Mouse (Mus musculus) gastrocnemius, adult 8-10 months (tissue): ENCODE measurements around the gene Rflnb. TPM values are rescaled to one million over a fixed set of nuclear protein-coding genes. Genes with fewer than 3 reads are reported as not detected.
A peak's percentile ranks its signal among the peaks of the same experiment; 100 is the strongest.
"Not testable (repeated sequence)": the region's sequence is repeated elsewhere in the genome, so short reads cannot be mapped to it uniquely, and the experiment has no call there.

ENCODE experiments used
- DNase-seq, 2 experiments: peaks; one replicate each; pipeline ENCODE4 v3.0.0; 2022; ENCODE audit warnings: low spot score in 2 of 2
- total RNA-seq, 4 experiments: library from RNA; stranded (reverse); gene quantifications; 2 replicates each; pipeline ENCODE4 v1.2.4; 2022

The Rflnb gene
- total RNA-seq, 4 experiments from 2014 or later, result 7.4 to 13.4 (median 9.2) TPM

- no peak for DNase-seq
These were observed 10.2 kb upstream of the Rflnb start for GRCm38 (mm10) chr11:76037581-76038294.

DNA sequence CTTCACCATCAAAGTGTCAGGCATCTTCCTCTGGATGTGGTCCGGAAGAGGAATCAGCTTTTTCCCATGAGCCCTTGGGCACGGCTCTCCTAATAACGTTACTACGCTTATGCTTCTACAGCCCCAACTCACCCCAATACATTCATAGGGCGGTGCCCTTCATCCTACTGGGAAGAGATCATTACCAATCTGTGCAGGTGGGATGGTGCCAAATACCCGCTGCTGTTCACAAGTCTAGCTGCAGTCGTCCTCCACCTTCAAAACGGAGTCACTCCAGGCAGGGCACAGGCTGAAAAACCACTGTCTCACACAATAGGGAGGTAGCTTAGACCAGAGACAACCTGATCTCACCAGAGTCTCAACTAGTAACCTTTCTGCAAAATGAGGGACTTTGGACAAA lies 7.6 kb upstream of the Rflnb start:
- DNase-seq, result no peak

GRCm38 (mm10) chr11:76033836-76034235 lies 6.3 kb upstream of the Rflnb start:
- DNase-seq, result no peak

GRCm38 (mm10) chr11:76033359-76033758 lies 5.8 kb upstream of the Rflnb start:
- DNase-seq, result no peak

DNA sequence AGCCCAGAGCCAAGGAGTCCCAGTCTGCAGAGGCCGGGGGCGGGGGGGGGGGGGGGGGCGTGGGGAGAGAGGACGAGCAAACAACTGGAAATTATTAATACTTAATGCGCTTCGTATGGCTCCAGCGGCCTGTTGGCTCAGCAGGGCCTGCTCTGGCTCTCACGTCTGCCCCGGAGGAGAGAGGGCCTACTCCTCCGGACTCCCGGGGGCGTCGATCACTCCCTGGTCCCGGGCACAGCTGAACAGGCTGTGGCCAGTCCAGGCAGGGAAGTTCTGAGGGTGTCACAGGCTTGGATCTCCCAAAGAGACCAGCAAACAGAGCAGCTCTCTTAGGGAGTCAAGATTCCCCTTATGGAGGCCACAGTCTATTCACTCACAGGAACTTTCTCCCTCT lies 487 bp upstream of the Rflnb start:
- peak in 1 of 2 experiments; percentile 12 for DNase-seq

DNA sequence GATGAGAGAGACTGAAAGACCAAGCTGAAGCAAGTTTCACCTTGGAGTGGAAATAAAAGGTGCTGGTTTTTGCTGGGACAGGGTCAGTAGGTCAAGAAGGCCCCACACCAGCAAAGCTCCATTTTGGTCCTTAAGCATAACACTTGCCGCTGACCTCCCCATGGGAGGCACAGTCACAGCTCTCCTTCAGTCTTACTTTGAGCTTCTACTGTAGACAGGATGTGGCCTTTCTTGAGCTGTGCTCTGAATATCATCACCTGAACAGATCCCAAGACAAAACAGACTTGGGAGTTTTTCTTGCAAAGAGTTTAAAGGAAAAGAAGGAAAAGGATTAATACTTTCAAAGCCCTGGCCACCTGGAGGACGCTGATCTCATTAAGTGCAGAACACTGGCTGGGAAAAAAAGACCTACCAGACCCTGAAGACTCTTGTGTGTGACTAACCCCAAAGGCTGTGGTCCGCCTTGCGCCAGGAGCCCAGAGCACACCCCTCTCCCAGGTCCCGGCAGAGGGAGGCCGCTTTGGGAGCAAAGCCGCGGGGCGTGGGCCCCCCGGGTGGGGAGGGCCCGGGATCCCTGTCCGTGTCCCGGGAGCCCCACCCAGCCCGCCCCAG lies 949 bp downstream of the Rflnb start:
- no peak for DNase-seq

DNA sequence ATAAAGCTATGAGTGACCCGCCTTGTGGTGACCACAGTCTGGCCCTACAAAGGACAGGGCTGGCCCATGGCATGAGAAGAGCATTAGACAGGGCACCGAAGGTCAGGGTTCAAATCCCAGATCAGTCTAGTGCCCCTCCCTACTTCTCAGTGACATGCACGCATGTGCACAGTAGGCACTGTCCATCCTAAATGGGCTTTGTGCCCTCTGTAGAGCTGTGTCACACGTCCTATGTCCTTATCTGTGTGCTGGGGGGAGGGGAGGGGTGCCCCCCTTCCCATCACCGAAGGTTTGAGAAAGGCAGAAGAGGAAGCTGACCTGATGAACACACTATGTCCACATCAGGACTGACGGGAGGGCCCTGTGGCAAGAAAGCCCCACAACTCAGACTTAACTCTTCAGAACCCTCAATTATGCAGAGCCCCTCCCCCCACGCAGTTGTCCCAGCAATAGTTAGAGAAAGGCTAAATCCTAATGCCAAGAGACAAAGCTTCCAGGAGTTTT lies 2.5 kb downstream of the Rflnb start:
- DNase-seq, result no peak

GRCm38 (mm10) chr11:76020916-76021315 lies 6.7 kb downstream of the Rflnb start:
- DNase-seq, result no peak

GRCm38 (mm10) chr11:76019879-76020278 lies 7.7 kb downstream of the Rflnb start:
- no peak for DNase-seq

- DNase-seq, result no peak
These were observed 11.8 kb downstream of the Rflnb start for GRCm38 (mm10) chr11:76015814-76016213.

DNA sequence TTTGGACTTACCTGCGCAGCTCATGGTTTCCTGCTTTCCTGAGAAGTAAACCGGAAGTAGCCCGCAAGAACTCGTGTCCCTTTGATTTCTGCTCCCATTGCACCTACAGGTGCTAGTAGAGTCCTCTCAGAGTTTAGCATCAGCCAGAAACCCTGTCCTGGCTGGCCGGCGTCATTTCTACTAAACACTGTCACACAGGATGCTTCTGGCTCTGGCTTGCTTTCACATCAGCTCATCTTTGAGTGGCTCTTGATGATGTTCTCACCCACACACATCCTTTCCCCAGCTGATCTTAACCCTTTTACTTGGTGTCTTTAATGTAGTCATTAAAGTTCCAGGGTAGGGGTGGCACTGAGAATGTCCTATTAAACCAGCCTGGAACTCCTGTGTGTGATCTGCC lies 12.3 kb downstream of the Rflnb start:
- DNase-seq, result no peak

DNA sequence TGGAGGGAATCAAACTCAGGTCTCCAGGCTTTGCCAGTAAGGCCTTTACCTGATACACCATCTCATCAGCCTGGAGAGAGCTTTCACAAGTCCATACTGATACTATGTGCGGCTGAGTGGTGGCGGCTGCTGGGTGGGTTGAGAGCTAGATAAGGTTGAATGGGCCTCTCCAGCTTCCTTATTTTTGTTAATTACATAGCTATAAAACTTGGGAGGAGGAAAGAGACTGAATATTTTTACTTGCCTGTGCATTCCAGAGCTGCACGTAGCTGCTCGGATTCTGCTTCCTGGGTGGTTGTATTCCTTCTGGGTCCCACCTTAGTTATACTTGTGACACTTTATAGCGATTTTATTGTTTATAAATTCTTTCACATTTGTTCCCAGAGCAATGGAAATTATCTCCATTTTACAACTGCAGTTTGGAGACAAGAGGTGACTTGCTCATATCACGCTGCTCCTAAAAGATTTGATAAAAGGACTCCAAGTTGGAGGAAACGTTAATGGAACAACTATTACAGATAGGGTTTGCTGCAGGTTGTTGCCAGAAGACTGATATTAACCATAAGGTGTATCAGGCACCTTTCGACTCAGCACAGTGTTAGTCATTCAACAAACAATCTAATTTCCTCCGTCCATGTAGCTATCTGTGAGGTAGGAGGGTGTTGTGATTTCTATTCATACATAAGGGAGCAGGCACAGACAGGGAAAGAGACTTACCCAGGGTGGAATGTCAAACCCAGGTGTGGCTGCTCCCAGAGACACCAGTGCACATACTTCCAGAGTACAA lies 16.6 kb downstream of the Rflnb start:
- DNase-seq, result no peak

DNA sequence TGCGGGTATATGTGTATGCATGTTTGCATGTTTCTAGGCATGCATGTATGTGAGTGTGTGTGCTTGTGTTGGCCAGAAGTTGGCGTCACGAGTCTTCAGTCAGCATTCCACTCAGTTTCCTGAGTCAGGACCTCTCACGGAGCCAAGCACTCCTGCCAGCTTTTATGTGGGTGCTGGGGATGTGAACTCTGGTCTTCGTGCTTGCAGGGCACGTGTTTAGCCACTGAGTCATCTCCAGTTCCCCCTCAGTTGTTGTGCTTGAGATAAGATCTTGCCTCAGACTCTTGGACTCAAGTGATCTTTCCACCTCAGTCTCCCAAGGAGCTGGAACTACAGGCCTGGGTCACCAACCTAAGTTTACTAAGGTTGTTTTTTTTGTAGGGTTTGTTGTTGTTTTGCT lies 18.5 kb downstream of the Rflnb start:
- no peak for DNase-seq

DNA sequence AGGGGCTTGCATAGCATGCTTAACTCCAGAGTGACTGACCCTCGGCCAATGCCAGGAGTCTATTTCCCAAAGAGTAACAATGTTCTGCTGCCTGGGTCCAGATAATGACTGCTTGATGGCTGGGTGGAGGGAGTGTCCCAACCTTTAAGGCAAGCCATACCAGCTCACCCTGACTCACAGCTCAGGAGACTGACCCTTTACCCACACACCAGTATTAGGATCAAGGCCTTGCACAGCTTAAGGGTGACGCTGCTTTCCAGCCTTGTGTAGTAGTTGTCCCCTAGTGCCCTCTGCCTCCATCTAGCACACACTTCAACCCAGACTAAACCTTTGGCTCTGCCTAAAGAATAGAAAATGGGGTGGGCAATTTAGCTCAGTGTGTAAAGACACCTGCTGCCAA lies 19.4 kb downstream of the Rflnb start:
- no peak for DNase-seq

GRCm38 (mm10) chr11:76004276-76004675 lies 23.3 kb downstream of the Rflnb start:
- DNase-seq, result not testable (repeated sequence)

DNA sequence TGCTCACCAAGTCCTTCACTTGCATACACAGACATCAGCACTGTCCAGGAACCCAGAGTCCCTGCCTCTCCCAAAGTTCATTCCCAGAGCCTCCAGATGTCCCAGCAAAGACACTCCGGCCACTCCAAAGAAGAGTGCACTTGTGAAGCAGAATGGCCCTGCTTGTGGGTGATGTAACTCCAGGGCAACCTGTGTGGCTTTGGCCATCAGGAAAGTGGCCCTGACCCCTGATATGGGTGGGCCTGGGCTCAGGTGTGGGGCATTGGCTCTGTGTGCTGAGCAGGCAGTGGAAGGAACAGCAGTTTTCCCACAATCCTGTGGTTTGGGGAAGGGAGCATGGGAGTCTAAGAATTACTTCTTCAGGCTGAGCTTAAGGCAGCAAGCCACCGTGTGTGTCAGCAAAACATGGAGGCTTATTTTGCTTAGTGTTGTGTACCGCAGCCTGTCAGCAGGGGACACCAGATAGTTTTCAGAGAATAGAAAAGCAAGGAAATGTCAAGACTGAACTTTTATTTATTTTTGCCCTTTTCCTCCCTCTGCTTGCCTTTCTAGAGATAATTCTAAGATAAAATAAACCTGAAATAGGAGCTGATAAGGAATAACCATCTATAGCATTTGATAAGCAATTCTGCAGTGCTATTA lies 26.2 kb downstream of the Rflnb start:
- DNase-seq, result no peak

DNA sequence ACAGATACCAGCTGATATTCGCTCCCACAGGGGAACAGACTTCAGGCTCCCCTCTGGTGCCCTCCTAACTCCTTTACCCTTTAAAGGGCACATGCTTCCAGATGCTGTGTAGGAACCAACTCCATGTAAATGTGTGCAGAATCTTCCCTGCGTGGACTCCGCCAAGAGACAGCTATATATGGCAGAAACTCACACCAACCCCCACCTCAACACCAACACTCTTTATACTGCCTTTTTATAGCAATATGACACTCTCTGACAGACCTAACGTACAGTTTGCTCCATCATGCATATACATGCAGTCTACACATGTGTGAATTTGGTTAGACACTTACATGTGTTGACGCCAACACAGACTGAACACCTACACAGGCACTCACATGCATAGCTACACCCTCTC lies 26.9 kb downstream of the Rflnb start:
- DNase-seq, result no peak

DNA sequence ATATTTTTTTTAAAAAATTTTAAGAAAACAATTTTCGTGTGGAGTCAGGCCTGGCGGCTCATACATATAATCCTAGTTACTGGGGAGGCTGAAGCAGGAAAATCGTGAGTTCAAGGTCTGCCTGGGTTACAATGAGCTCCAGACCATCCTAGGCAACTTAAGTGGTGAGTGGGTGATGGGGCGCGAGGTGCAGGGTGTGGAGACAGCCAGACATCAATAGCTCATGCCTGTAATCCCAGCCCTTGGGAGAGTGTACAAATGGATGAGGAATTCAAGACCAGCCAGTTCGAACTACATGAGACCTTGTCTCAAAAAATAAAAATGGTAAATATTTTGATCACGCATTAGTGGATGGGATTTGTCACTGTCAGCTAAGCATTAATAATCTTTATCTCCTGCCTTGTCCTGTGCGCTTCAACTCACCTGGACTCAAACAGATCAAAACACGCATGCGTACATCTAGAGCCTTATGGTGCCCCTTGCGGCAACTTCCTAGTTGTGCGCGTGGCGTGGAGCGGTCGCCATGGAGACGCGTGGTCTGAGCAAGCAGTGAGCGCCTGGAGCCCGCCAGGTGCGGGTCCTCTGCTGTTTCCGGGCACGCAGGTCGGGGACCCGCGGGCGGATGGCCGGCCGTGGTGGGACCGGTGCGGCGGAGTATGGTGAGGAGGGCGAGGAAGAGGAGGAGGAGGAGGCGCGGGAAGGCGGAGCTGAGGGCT lies 28.0 kb downstream of the Rflnb start, which contains the start of gene 1700016K19Rik:
TSS of gene 1700016K19Rik (plus strand) at position 473 of the 716 bp plus-strand sequence.
- DNase-seq, result peak; percentile 32 to 56

- DNase-seq, result no peak
These were observed 33.2 kb downstream of the Rflnb start for GRCm38 (mm10) chr11:75994357-75994756.

DNA sequence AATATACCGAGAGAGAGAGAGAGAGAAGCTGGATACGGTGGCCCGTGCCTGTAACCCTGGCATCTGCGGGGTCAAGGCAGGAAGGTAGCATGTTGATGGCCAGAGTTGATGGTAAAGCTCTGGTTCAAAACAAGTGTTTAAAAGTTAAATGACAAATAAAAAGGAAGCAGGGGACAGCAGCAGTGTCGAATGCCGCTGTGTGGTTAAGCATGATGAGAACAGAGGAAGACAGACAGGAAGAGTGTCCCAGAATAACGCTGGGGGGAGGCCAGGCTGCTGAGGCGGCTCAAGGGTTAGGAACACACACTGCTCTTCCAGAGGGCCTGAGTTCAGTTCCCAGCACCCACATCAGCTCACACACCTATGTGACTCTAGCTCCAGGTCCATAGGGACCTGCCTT lies 35.1 kb downstream of the Rflnb start:
- no peak for DNase-seq

DNA sequence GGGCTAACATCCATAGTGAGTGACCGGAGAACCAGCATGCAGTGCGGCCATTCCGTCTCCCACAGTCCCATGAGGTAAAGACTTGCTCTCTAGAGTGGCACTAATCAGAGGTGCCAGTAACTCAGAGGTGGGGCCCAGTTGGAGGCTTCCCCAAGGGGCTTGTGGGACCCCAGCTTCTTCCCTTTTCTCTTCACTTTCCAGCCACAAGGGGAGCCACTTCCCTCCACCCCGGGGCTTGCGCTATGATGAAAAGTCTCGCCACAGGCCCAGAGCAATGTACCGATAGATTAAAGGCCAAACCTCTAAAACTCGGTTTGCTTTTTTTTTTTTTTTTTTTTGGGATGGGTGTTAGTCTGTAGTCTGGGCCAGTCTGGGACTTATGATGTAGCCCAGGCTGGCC lies 35.7 kb downstream of the Rflnb start:
- no peak for DNase-seq
